Comparison of ENCODE assay signal across 12 mouse cellular contexts in the genomic region with DNA sequence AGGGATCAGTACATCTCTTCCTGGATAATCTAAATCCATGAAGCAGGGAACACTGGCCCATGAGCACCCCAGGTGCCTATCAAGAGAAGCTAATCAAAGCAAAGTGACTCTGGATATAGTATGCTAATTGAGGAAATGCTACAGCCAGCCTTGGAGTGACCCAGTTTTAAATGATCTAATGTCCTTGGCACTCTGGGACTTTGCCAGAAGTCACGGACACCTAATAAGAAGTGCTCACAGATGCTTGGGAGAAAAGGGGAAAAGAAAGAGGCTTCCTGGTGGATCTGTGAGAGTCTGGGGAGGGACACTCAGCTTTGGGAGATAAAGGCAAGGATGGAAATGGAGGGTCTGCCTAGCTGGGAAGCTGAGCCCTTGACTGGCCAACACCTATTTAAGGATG.
"Had no signal": no experiment of that assay in that cellular context is flagged by ENCODE, and none has a peak within 500 bp of the region (broad histone marks: within the 10 kb centered on the region; RNA-seq: fewer than 3 reads in every experiment).

No protein-coding gene starts in this region.

- H3K4me1 ChIP-seq: liver, embryonic 13.5 days had no signal

- ATAC-seq: intestine, embryonic 16.5 days had no signal

- DNase-seq: kidney, adult 18-20 months; kidney, postnatal 10 days; layer of hippocampus, adult 9-11 months; liver, embryonic 13.5 days; midbrain, embryonic 14.5 days; thymus, adult 18-20 months; thymus, postnatal 4 days had no signal

- H3K36me3 ChIP-seq: kidney, embryonic 15.5 days; liver, embryonic 13.5 days had no signal

- H3K4me2 ChIP-seq: kidney, embryonic 15.5 days; liver, embryonic 13.5 days; midbrain, embryonic 11.5 days had no signal

- H3K4me3 ChIP-seq: kidney, embryonic 15.5 days; layer of hippocampus, adult 2 months; left cerebral cortex, adult 2 months; liver, embryonic 13.5 days had no signal

- H3K27ac ChIP-seq: kidney, embryonic 15.5 days; layer of hippocampus, adult 2 months; left cerebral cortex, adult 2 months; liver, embryonic 13.5 days had no signal

- H3K9ac ChIP-seq: kidney, embryonic 15.5 days; liver, embryonic 13.5 days had no signal

- H3K27me3 ChIP-seq: kidney, embryonic 15.5 days; liver, embryonic 13.5 days had no signal

- H3K9me3 ChIP-seq: kidney, embryonic 15.5 days; liver, embryonic 13.5 days had no signal
